Mouse (Mus musculus): ENCODE measurements around the gene Ccnb1ip1. TPM values are rescaled to one million over a fixed set of nuclear protein-coding genes. Genes with fewer than 3 reads are reported as not detected.

Gene Ccnb1ip1
- polyA plus RNA-seq, 1 experiment from 2014 or later, result not detected

- H3K9me3 ChIP-seq, result no peaks in the 10 kb centered on the region
- no peak overlapping the region for H3K4me3 ChIP-seq
- DNase-seq (ENCODE audit: low spot score), result no peak
- no peaks in the 10 kb centered on the region for H3K36me3 ChIP-seq (replicated peaks)
- no peak overlapping the region for H3K27ac ChIP-seq (replicated peaks)
- WGBS, result 89% methylated on average over 6 of the region's 6 CpGs
- H3K27me3 ChIP-seq (replicated peaks; ENCODE audit: low read depth, poor library complexity, severe bottlenecking), result no peaks in the 10 kb centered on the region; the same call in 1 of the 2 replicates
- H3K4me1 ChIP-seq, result no peaks in the 10 kb centered on the region
These were observed 5.1 kb downstream of the Ccnb1ip1 start for GRCm38 (mm10) chr14:50802441-50802840.

- Histone ChIP-seq H3K9me3 (no peaks in the 10 kb centered on the region), H3K36me3 (replicated peaks) (no peaks in the 10 kb centered on the region), H3K27me3 (replicated peaks; ENCODE audit: low read depth, poor library complexity, severe bottlenecking) (no peaks in the 10 kb centered on the region), H3K27ac (replicated peaks) (no peak overlapping the region), H3K4me3 (no peak overlapping the region; the same call in 1 of the 2 replicates), H3K4me1 (no peaks in the 10 kb centered on the region)
- DNase-seq (ENCODE audit: low spot score), result peak; percentile 33
- 8% methylated on average over 3 of the region's 3 CpGs for WGBS
These were observed 7.9 kb downstream of the Ccnb1ip1 start for GRCm38 (mm10) chr14:50799502-50800259.

- Histone ChIP-seq H3K27me3 (replicated peaks; ENCODE audit: low read depth, poor library complexity, severe bottlenecking) (no peaks in the 10 kb centered on the region), H3K4me1 (no peaks in the 10 kb centered on the region), H3K36me3 (replicated peaks) (no peaks in the 10 kb centered on the region), H3K27ac (replicated peaks) (no peak overlapping the region), H3K9me3 (no peaks in the 10 kb centered on the region), H3K4me3 (no peak overlapping the region)
- DNase-seq (ENCODE audit: low spot score), result no peak
- 62% methylated on average over 2 of the region's 2 CpGs for WGBS
These were observed 9.0 kb downstream of the Ccnb1ip1 start for GRCm38 (mm10) chr14:50798512-50798911.

GRCm38 (mm10) chr14:50796464-50796863 lies 11.1 kb downstream of the Ccnb1ip1 start:
- 87% methylated on average over 1 of the region's 1 CpGs for WGBS
- no peak overlapping the region for H3K27ac ChIP-seq (replicated peaks)
- no peaks in the 10 kb centered on the region for H3K27me3 ChIP-seq (replicated peaks; ENCODE audit: low read depth, poor library complexity, severe bottlenecking)

GRCm38 (mm10) chr14:50795965-50796364 lies 11.6 kb downstream of the Ccnb1ip1 start:
- WGBS, result 89% methylated on average over 4 of the region's 4 CpGs
- no peaks in the 10 kb centered on the region for H3K27me3 ChIP-seq (replicated peaks; ENCODE audit: low read depth, poor library complexity, severe bottlenecking)
- H3K9me3 ChIP-seq, result no peaks in the 10 kb centered on the region
- no peaks in the 10 kb centered on the region for H3K36me3 ChIP-seq (replicated peaks)
- DNase-seq (ENCODE audit: low spot score), result no peak
- no peak overlapping the region for H3K4me3 ChIP-seq
- no peaks in the 10 kb centered on the region for H3K4me1 ChIP-seq
- no peak overlapping the region for H3K27ac ChIP-seq (replicated peaks)

More at GRCm38 (mm10) chr14:50796464-50796863, 11.1 kb downstream of the Ccnb1ip1 start:
- no peak for DNase-seq (ENCODE audit: low spot score)
- H3K36me3 ChIP-seq (replicated peaks), result no peaks in the 10 kb centered on the region
- no peaks in the 10 kb centered on the region for H3K9me3 ChIP-seq
- H3K4me1 ChIP-seq, result no peaks in the 10 kb centered on the region
- no peak overlapping the region for H3K4me3 ChIP-seq

- WGBS, result 92% methylated on average over 24 of the region's 24 CpGs
- Histone ChIP-seq H3K36me3 (replicated peaks) (no peaks in the 10 kb centered on the region), H3K4me3 (no peak overlapping the region), H3K9me3 (no peaks in the 10 kb centered on the region), H3K27me3 (replicated peaks; ENCODE audit: low read depth, poor library complexity, severe bottlenecking) (no peaks in the 10 kb centered on the region), H3K4me1 (no peaks in the 10 kb centered on the region), H3K27ac (replicated peaks) (no peak overlapping the region)
- no peak for DNase-seq (ENCODE audit: low spot score)
These were observed 12.1 kb downstream of the Ccnb1ip1 start for GRCm38 (mm10) chr14:50795261-50795935.

GRCm38 (mm10) chr14:50788157-50788556 lies 19.4 kb downstream of the Ccnb1ip1 start:
- no peak for DNase-seq (ENCODE audit: low spot score)
- whole genome bisulfite sequencing, result 13% methylated on average over 2 of the region's 2 CpGs
- no peaks in the 10 kb centered on the region for H3K36me3 ChIP-seq (replicated peaks)

GRCm38 (mm10) chr14:50785251-50785637 lies 22.3 kb downstream of the Ccnb1ip1 start, which contains the start of gene Ttc5:
TSS of gene Ttc5 (minus strand) at chr14:50785519.
- H3K4me3 ChIP-seq, result peak within 1 kb of the TSS; percentile 84
- peak within 1 kb of the TSS; percentile 92 for H3K27ac ChIP-seq (replicated peaks)
- whole genome bisulfite sequencing, result under 1% methylated on average over 21 of the region's 21 CpGs
- no peaks in the 10 kb centered on the region for H3K9me3 ChIP-seq
- H3K36me3 ChIP-seq (replicated peaks), result peaks cover 22% of the 10 kb centered on the region
- H3K4me1 ChIP-seq, result peaks cover 7% of the 10 kb centered on the region; the same call in 1 of the 2 replicates
- no peaks in the 10 kb centered on the region for H3K27me3 ChIP-seq (replicated peaks; ENCODE audit: low read depth, poor library complexity, severe bottlenecking)
- DNase-seq (ENCODE audit: low spot score), result peak; percentile 92

More at GRCm38 (mm10) chr14:50788157-50788556, 19.4 kb downstream of the Ccnb1ip1 start:
- H3K27ac ChIP-seq (replicated peaks), result no peak overlapping the region
- no peaks in the 10 kb centered on the region for H3K27me3 ChIP-seq (replicated peaks; ENCODE audit: low read depth, poor library complexity, severe bottlenecking)
- H3K4me1 ChIP-seq, result peaks cover 7% of the 10 kb centered on the region; the same call in 1 of the 2 replicates
- no peaks in the 10 kb centered on the region for H3K9me3 ChIP-seq
- H3K4me3 ChIP-seq, result no peak overlapping the region

GRCm38 (mm10) chr14:50784391-50785250 lies 22.9 kb downstream of the Ccnb1ip1 start:
- peaks cover 28% of the 10 kb centered on the region for H3K36me3 ChIP-seq (replicated peaks)
- peaks cover 7% of the 10 kb centered on the region; the same call in 1 of the 2 replicates for H3K4me1 ChIP-seq
- DNase-seq (ENCODE audit: low spot score), result no peak
- peak overlapping the region; percentile 92 for H3K27ac ChIP-seq (replicated peaks)
- H3K4me3 ChIP-seq, result peak overlapping the region; percentile 84
- H3K9me3 ChIP-seq, result no peaks in the 10 kb centered on the region
- 29% methylated on average over 16 of the region's 16 CpGs for WGBS
- H3K27me3 ChIP-seq (replicated peaks; ENCODE audit: low read depth, poor library complexity, severe bottlenecking), result no peaks in the 10 kb centered on the region

- 95% methylated on average over 3 of the region's 3 CpGs for WGBS
- no peak overlapping the region for H3K4me3 ChIP-seq
- no peak overlapping the region for H3K27ac ChIP-seq (replicated peaks)
- no peak for DNase-seq (ENCODE audit: low spot score)
- H3K4me1 ChIP-seq, result peaks cover 7% of the 10 kb centered on the region; the same call in 1 of the 2 replicates
- H3K27me3 ChIP-seq (replicated peaks; ENCODE audit: low read depth, poor library complexity, severe bottlenecking), result no peaks in the 10 kb centered on the region
- no peaks in the 10 kb centered on the region for H3K9me3 ChIP-seq
- H3K36me3 ChIP-seq (replicated peaks), result peaks cover 48% of the 10 kb centered on the region
These were observed 25.4 kb downstream of the Ccnb1ip1 start for GRCm38 (mm10) chr14:50782166-50782565.

GRCm38 (mm10) chr14:50771342-50771741 lies 36.2 kb downstream of the Ccnb1ip1 start:
- 86% methylated on average over 2 of the region's 2 CpGs for WGBS
- H3K36me3 ChIP-seq (replicated peaks), result peaks cover 92% of the 10 kb centered on the region
- DNase-seq (ENCODE audit: low spot score), result no peak

GRCm38 (mm10) chr14:50765736-50766135 lies 41.8 kb downstream of the Ccnb1ip1 start:
- H3K9me3 ChIP-seq, result no peaks in the 10 kb centered on the region
- WGBS, result 89% methylated on average over 6 of the region's 6 CpGs
- no peaks in the 10 kb centered on the region for H3K4me1 ChIP-seq
- no peaks in the 10 kb centered on the region for H3K27me3 ChIP-seq (replicated peaks; ENCODE audit: low read depth, poor library complexity, severe bottlenecking)
- no peak overlapping the region for H3K27ac ChIP-seq (replicated peaks)
- DNase-seq (ENCODE audit: low spot score), result no peak
- H3K4me3 ChIP-seq, result no peak overlapping the region
- peaks cover 75% of the 10 kb centered on the region for H3K36me3 ChIP-seq (replicated peaks)

More at GRCm38 (mm10) chr14:50771342-50771741, 36.2 kb downstream of the Ccnb1ip1 start:
- no peaks in the 10 kb centered on the region for H3K27me3 ChIP-seq (replicated peaks; ENCODE audit: low read depth, poor library complexity, severe bottlenecking)
- no peaks in the 10 kb centered on the region for H3K4me1 ChIP-seq
- no peaks in the 10 kb centered on the region for H3K9me3 ChIP-seq
- H3K4me3 ChIP-seq, result no peak overlapping the region
- H3K27ac ChIP-seq (replicated peaks), result no peak overlapping the region

Data from embryonic facial prominence, embryonic 10.5 days (tissue).